Mouse (Mus musculus) midbrain, embryonic 15.5 days (tissue): ENCODE measurements at regions not wholly inside any gene's neighbourhood (a gene's known extent, or its start where the extent isn't known, plus 50 kb on each side); places are given as distances from the start of the nearest gene placed in this dataset.

Experiments used
- ATAC-seq: fragments of 200-750 bp; cut with Nextera tagmentation; replicated peaks from 2 replicates; pipeline ENCODE4 v1.8.0; 2017; ENCODE audit warnings: moderate TSS enrichment
- H3K27ac ChIP-seq: fragments of 300-500 bp; sonication (generic); 2 replicates; pipeline ENCODE4 v1.5.1; 2015; ENCODE audit warnings: mild to moderate bottlenecking, inconsistent platforms
- H3K27me3 ChIP-seq: fragments of 300-500 bp; sonication (generic); replicated peaks from 2 replicates; pipeline ENCODE4 v1.6.1; 2015; ENCODE audit warnings: inconsistent platforms
- H3K36me3 ChIP-seq: fragments of 300-500 bp; sonication (generic); replicated peaks from 2 replicates; pipeline ENCODE4 v1.6.1; 2015; ENCODE audit warnings: inconsistent platforms
- H3K4me1 ChIP-seq: fragments of 300-500 bp; sonication (generic); 2 replicates; pipeline ENCODE4 v1.6.1; 2015; ENCODE audit warnings: inconsistent platforms
- H3K4me2 ChIP-seq: fragments of 300-500 bp; sonication (generic); 2 replicates; pipeline ENCODE4 v1.6.1; 2015; ENCODE audit warnings: inconsistent platforms, mild to moderate bottlenecking, moderate library complexity
- H3K4me3 ChIP-seq: fragments of 300-500 bp; sonication (generic); 2 replicates; pipeline ENCODE4 v1.5.1; 2015; ENCODE audit warnings: mild to moderate bottlenecking, inconsistent platforms
- H3K9ac ChIP-seq: fragments of 300-500 bp; sonication (generic); 2 replicates; pipeline ENCODE4 v1.6.1; 2015; ENCODE audit warnings: mild to moderate bottlenecking, inconsistent platforms
- H3K9me3 ChIP-seq: fragments of 300-500 bp; sonication (generic); 2 replicates; pipeline ENCODE4 v1.6.1; 2016; ENCODE audit warnings: inconsistent platforms
- WGBS: fragments of 180-500 bp; shearing (Covaris S2); methylation state at CpG from one replicate; pipeline ENCODE4 v1.1.7; 2015; ENCODE audit warnings: mixed read lengths; 5-methylcytosine and 5-hydroxymethylcytosine counted together

DNA sequence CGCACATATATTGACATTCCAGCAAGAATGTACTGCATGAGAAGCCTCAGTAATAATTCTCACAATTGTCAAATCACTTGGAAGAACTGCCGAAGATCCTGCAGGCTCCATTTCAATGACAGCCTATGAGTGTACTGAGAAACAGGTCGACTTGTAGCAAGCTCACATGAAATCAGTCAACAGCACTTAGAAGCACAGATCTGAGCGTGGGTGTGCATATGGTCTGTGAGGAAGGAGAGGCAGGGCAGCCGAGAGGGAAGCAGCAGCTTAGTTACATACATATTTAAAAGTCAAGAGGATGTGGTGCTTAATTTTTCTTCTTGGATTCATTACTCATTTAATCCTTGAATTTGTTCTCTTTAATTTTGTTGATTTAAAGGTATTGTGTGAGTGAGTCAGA is 967.4 kb upstream of the Epha7 start:
- Histone ChIP-seq H3K27me3 (no peaks in the 10 kb centered on the region), H3K36me3 (no peaks in the 10 kb centered on the region), H3K4me1 (no peaks in the 10 kb centered on the region), H3K9me3 (no peaks in the 10 kb centered on the region), H3K27ac (no peak overlapping the region), H3K9ac (no peak overlapping the region), H3K4me3 (no peak overlapping the region), H3K4me2 (no peak overlapping the region; the same call in 1 of the 2 replicates)
- ATAC-seq = peak; percentile 83
- 43% methylated on average over 5 of the region's 5 CpGs for WGBS

DNA sequence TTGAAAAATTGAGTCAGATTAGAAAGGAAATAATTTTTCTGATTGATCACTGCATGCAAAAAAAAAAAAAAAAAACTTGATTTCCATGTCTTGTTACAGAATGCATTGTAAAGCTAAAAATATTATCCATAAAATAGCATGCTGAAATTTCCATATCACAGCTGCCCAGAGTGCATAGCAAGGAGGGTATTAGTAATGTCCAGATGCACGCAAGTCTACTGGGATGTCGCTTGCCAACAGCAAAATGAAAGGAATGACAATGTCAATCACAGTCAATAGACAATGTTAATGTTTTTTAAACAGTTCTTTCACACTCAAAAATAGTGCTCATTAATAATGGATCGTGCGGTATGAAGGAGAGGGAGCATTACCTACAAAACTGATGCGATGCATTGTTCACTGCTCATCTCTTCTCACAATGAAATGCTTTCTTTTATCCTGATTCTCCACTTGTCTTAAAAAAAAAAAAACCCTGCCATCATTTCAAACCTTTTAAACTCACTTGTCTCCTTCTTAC is 966.8 kb upstream of the Epha7 start:
- Histone ChIP-seq H3K9ac (no peak overlapping the region), H3K4me1 (no peaks in the 10 kb centered on the region), H3K27me3 (no peaks in the 10 kb centered on the region), H3K4me3 (no peak overlapping the region), H3K27ac (no peak overlapping the region), H3K4me2 (no peak overlapping the region; the same call in 1 of the 2 replicates), H3K36me3 (no peaks in the 10 kb centered on the region), H3K9me3 (no peaks in the 10 kb centered on the region)
- 49% methylated on average over 5 of the region's 5 CpGs for WGBS
- peak; percentile 69; the same call in 1 of the 2 replicates for ATAC-seq

DNA sequence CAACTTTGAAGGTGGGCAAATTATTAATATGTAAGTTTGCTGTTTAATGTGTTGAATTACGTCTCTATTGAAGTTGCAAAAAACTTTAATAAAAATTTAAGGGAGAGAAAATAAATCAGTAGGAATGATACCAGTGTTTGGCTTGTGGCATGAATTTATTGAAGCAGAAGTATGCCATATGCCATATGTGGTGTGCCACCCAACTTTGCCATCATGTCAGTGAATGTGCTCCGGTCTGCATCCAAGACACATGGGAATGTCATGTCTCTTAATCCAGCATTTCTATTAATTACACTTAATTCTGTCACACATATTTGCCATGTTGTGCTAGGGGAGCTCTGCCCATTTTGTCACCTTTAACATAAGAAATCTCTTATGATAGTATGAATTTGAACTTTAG is 956.8 kb upstream of the Epha7 start:
- Histone ChIP-seq H3K4me1 (no peaks in the 10 kb centered on the region), H3K9ac (no peak overlapping the region)

DNA sequence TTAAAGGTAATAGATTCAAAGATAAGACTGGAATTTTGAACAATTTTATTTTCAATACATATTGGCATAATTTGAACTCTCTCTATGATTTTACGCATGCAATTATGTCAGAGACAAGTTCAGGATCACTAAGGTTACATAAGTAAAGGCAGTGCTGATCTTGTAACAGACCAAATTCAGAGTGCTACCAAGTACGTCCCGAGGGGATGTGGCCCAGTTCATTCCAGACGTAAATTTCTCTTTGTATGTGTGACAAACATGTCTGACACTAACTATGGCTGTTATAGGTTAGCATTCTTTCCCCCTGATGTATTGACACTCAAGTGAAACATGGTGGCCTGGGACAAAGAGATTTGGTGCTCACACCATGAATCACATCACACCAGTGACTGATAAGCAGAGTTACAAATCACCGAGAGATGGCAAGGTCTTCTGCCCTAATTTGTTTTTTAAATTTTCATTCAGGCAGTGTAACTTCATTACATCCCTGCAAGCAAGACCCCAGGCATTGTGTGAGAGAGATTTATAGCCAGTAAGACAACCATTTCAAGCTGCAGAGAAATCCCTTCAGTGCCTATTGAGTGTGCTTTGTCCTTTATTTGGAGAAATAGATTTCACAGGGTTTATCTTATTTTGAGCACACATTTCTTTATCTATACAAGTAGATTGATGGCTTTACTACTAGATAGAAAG is 925.5 kb upstream of the Epha7 start:
- Histone ChIP-seq H3K9ac (no peak overlapping the region), H3K4me2 (no peak overlapping the region), H3K27me3 (no peaks in the 10 kb centered on the region), H3K4me1 (no peaks in the 10 kb centered on the region), H3K36me3 (no peaks in the 10 kb centered on the region), H3K27ac (no peak overlapping the region), H3K9me3 (no peaks in the 10 kb centered on the region), H3K4me3 (no peak overlapping the region)
- ATAC-seq = no peak
- 72% methylated on average over 5 of the region's 5 CpGs for WGBS

More for the DNA sequence above, 956.8 kb upstream of the Epha7 start:
- no peak overlapping the region for H3K4me3 ChIP-seq
- H3K36me3 ChIP-seq = no peaks in the 10 kb centered on the region
- H3K27me3 ChIP-seq = no peaks in the 10 kb centered on the region
- 86% methylated on average over 2 of the region's 2 CpGs for WGBS
- no peaks in the 10 kb centered on the region for H3K9me3 ChIP-seq
- no peak for ATAC-seq
- no peak overlapping the region for H3K4me2 ChIP-seq
- no peak overlapping the region for H3K27ac ChIP-seq

DNA sequence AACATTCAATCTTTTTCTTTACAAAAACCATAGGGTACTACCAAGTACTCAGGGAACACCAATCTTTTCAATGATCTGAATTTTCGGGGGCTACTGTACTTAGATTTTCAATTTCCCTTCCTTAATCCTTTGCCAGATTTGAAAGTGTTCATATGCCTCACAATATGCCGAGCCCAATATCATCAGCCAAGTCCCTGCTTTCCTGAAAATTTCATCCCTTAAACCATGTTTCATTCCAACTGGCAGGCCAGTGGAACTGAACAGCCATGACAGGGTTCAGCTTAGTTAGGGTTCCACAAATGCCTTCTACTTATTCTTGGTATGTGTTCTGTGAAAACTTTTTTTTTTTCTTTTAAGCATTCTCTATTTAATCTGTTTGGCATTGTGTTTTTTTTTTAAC is 916.5 kb upstream of the Epha7 start:
- H3K36me3 ChIP-seq = no peaks in the 10 kb centered on the region
- H3K4me3 ChIP-seq = no peak overlapping the region
- no peaks in the 10 kb centered on the region for H3K4me1 ChIP-seq
- H3K4me2 ChIP-seq = no peak overlapping the region
- H3K27ac ChIP-seq = no peak overlapping the region
- 80% methylated on average over 2 of the region's 2 CpGs for WGBS
- H3K27me3 ChIP-seq = no peaks in the 10 kb centered on the region
- no peak overlapping the region for H3K9ac ChIP-seq
- ATAC-seq = no peak
- no peaks in the 10 kb centered on the region for H3K9me3 ChIP-seq

DNA sequence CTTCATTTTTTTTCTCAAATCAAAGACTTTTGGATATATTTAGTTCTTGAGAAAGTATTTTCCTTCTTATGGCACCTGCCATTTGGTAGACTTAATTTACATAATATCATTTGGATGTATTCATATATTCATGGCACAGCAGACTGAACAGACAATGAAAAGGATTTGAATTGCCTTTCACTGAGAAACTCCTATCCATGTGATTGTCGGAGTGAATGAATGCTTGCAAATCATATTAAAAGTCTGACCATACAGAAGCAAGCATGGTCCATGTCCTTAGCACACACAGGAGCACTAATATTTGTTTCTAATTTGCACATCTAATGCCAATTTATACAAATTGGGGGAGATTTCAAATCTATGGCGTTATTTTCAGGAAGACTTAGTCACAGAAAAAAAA is 867.6 kb upstream of the Epha7 start:
- Histone ChIP-seq H3K36me3 (no peaks in the 10 kb centered on the region), H3K9ac (no peak overlapping the region), H3K27ac (no peak overlapping the region), H3K9me3 (no peaks in the 10 kb centered on the region), H3K4me3 (no peak overlapping the region), H3K27me3 (peaks cover 5% of the 10 kb centered on the region; the same call in 1 of the 2 replicates), H3K4me2 (no peak overlapping the region), H3K4me1 (peaks cover 7% of the 10 kb centered on the region; the same call in 1 of the 2 replicates)
- ATAC-seq = no peak
- WGBS = 27% methylated on average over 2 of the region's 2 CpGs

- H3K9ac ChIP-seq = no peak overlapping the region
- H3K36me3 ChIP-seq = no peaks in the 10 kb centered on the region
- H3K27me3 ChIP-seq = peaks cover 5% of the 10 kb centered on the region; the same call in 1 of the 2 replicates
- no peak overlapping the region for H3K27ac ChIP-seq
- H3K4me3 ChIP-seq = no peak overlapping the region
- 49% methylated on average over 1 of the region's 1 CpGs for WGBS
- no peak overlapping the region for H3K4me2 ChIP-seq
- peaks cover 7% of the 10 kb centered on the region; the same call in 1 of the 2 replicates for H3K4me1 ChIP-seq
- no peak for ATAC-seq
- H3K9me3 ChIP-seq = no peaks in the 10 kb centered on the region
These were observed 867.2 kb upstream of the Epha7 start for GRCm38 (mm10) chr4:27945768-27946167.

DNA sequence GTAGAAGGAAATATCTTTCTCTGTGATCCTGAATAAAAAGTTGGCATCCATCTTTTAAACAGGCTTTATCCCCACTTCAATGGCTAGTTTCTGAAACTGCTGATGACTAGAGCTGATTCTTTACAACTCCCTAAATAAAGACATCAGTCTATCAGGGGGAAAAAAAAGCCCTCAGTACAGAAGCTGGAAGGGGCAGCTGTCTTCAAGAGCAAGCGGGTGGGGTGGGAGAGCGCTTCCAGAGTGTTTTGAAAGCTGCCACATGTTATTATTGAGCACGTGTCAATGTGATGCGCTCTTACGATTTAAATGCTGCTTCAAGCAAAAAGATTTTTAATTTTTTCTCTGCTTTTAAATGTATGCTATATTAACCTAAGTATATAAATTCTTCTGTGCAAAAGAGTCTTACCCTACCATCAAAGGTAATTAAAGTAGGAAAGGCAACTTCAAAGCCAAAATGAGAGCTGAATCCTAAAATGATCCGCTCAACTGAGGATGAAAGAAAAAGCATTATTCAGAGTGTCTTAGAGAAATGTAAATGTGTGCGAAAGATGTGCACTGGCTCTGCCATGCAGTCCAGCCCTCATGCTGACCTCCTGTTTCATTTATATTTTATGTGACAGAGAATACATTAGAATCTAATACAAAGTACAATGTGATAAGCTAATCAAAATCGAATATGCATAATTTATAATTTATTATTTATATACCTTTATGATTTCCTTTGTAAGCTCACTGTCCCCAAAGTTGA is 862.8 kb upstream of the Epha7 start:
- Histone ChIP-seq H3K9ac (no peak overlapping the region), H3K4me1 (peaks cover 7% of the 10 kb centered on the region; the same call in 1 of the 2 replicates), H3K9me3 (no peaks in the 10 kb centered on the region), H3K4me3 (no peak overlapping the region), H3K36me3 (no peaks in the 10 kb centered on the region), H3K4me2 (no peak overlapping the region), H3K27ac (no peak overlapping the region), H3K27me3 (peaks cover 9% of the 10 kb centered on the region; the same call in 1 of the 2 replicates)
- ATAC-seq = peak; percentile 75; the same call in 1 of the 2 replicates
- WGBS = 24% methylated on average over 8 of the region's 8 CpGs

- Histone ChIP-seq H3K36me3 (no peaks in the 10 kb centered on the region), H3K4me2 (no peak overlapping the region)
These were observed 847.8 kb upstream of the Epha7 start for GRCm38 (mm10) chr4:27965046-27965681.

GRCm38 (mm10) chr4:27970569-27970968 is 842.4 kb upstream of the Epha7 start:
- ATAC-seq = no peak
- no peaks in the 10 kb centered on the region for H3K9me3 ChIP-seq
- no peaks in the 10 kb centered on the region for H3K36me3 ChIP-seq
- no peak overlapping the region for H3K9ac ChIP-seq
- H3K4me3 ChIP-seq = no peak overlapping the region
- 18% methylated on average over 5 of the region's 5 CpGs for WGBS
- no peaks in the 10 kb centered on the region for H3K4me1 ChIP-seq
- peaks cover 26% of the 10 kb centered on the region for H3K27me3 ChIP-seq
- no peak overlapping the region for H3K4me2 ChIP-seq
- H3K27ac ChIP-seq = no peak overlapping the region

More at GRCm38 (mm10) chr4:27965046-27965681, 847.8 kb upstream of the Epha7 start:
- Histone ChIP-seq H3K27ac (no peak overlapping the region), H3K4me1 (no peaks in the 10 kb centered on the region), H3K4me3 (no peak overlapping the region), H3K27me3 (peaks cover 4% of the 10 kb centered on the region), H3K9ac (no peak overlapping the region), H3K9me3 (no peaks in the 10 kb centered on the region)
- 20% methylated on average over 7 of the region's 7 CpGs for whole genome bisulfite sequencing
- peak; percentile 67; the same call in 1 of the 2 replicates for ATAC-seq

DNA sequence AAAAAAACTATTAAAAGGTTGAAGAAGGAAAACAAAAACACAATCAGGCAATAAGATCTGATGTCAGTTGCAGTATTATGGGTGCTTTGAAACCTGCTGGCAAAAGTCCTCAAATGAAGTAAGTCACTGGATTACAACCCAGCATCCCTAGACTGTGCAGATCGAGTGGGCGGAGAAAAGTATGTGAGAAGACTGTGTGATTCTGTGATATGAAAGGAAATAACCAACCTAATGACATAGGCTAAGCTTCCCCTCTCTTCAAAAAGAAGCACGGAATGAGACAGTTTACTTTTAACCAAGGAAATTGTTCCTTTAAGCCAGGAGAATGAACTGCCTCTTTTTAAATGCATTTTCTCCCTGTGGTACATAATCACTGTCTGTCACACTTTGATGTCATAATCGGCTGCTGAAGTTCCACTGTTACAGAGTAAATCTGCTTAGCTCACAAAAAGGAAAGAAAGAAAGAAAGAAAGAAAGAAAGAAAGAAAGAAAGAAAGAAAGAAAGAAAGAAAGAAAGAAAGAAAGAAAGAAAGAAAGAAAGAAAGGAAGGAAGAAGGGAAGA is 833.6 kb upstream of the Epha7 start:
- H3K4me3 ChIP-seq = no peak overlapping the region
- peak overlapping the region; percentile 27; the same call in 1 of the 2 replicates for H3K4me2 ChIP-seq

DNA sequence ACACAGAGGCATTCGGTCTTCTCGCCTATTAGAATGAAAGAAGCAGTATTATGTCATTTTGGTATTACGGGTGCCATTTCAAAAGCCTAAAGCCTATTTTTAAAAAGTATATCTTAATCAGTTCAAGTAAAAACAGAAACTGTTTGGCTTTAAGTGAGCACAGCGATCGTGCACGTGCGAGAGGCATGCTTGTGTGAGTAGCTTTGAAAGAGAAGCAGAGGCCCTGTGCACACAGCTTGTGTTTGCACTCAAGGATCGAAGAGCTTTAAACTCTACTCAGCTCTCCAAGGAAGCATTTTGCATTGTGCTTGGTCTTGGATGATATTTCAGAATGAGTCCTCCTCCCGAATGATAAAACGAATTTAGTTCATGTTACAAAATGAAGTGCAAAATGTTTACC is 833.1 kb upstream of the Epha7 start:
- Histone ChIP-seq H3K27ac (no peak overlapping the region), H3K4me1 (no peaks in the 10 kb centered on the region), H3K9me3 (no peaks in the 10 kb centered on the region), H3K27me3 (peaks cover 26% of the 10 kb centered on the region), H3K36me3 (no peaks in the 10 kb centered on the region), H3K4me2 (peak overlapping the region; percentile 27; the same call in 1 of the 2 replicates), H3K4me3 (no peak overlapping the region), H3K9ac (no peak overlapping the region)
- 19% methylated on average over 10 of the region's 10 CpGs for WGBS
- ATAC-seq = no peak

More for the DNA sequence above, 833.6 kb upstream of the Epha7 start:
- no peak overlapping the region for H3K27ac ChIP-seq
- H3K4me1 ChIP-seq = no peaks in the 10 kb centered on the region
- H3K36me3 ChIP-seq = no peaks in the 10 kb centered on the region
- peaks cover 27% of the 10 kb centered on the region for H3K27me3 ChIP-seq
- H3K9me3 ChIP-seq = no peaks in the 10 kb centered on the region
- 23% methylated on average over 4 of the region's 4 CpGs for WGBS
- H3K9ac ChIP-seq = no peak overlapping the region
- peak; percentile 70; the same call in 1 of the 2 replicates for ATAC-seq
